ENCODE assay signal across 17 mouse cellular contexts in the genomic region with DNA sequence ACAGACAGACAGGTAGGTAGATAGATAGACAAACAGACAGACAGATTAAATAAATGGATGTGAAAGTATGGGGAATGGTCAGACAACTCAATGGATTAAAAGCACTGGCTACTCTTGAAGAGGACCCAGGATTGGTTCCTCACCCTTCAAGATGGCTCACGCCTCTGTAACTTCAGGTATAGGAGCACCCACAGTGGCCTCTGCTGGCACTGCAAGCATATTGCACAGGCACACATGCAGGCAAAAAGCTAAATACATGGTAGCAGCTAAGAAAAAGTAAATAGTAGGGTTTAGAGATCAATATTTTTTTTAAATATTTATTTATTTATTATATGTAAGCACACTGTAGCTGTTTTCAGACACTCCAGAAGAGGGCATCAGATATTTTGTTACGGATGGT. TPM values are rescaled to one million over a fixed set of nuclear protein-coding genes. Genes with fewer than 3 reads are reported as not detected.
A peak's percentile ranks its signal among the peaks of the same experiment; 100 is the strongest.
DNase-seq lines count a peak whose midpoint lies in the region; ATAC-seq and TF ChIP-seq lines count a peak whose summit lies in the region.
"Had no signal": no experiment of that assay in that cellular context is flagged by ENCODE, and none has a peak within 500 bp of the region (broad histone marks: within the 10 kb centered on the region; RNA-seq: fewer than 3 reads in every experiment).

No protein-coding gene starts in this region.

- DNase-seq in gastrocnemius, adult 2 months: no peak
- no peak for DNase-seq in gastrocnemius, postnatal 4 days (ENCODE audit: low spot score in 2 of 2)
- DNase-seq in lung, embryonic 14.5 days: no peak
- no peak for DNase-seq in lung, postnatal 14 days
- peak; percentile 59 for DNase-seq in MEL (ENCODE audit: low read depth, low spot score)
- no peak for DNase-seq in right cerebral cortex, postnatal 10 days (ENCODE audit: low spot score in 2 of 2)
- no peak for DNase-seq in adrenal gland, postnatal 10 days
- DNase-seq: cerebellum, adult 18-20 months; kidney, postnatal 10 days; liver, embryonic 13.5 days; right cerebral cortex, postnatal 4 days had no signal

- ATAC-seq in lung, embryonic 14.5 days (ENCODE audit: insufficient read depth): no peak
- ATAC-seq in megakaryocyte progenitor cell, adult 5-6 weeks (replicated peaks; ENCODE audit: poor library complexity): peak; percentile 66

- H3K79me2 ChIP-seq in MEL (ENCODE audit: control insufficient read depth, insufficient read depth, low read length, poor library complexity): peaks cover 58% of the 10 kb centered on the region

- intact Hi-C loops in gastrocnemius, adult 2 months (cut with DNase I): no loop called here

- TF ChIP-seq POLR2A in MEL (IDR thresholded peaks at IDR 0.05; ENCODE audit: control insufficient read depth in 1 of 2, insufficient read depth in 1 of 2, low read depth in 1 of 2, low read length in 2 of 2, poor library complexity in 1 of 2): no peak

- no peaks in the 10 kb centered on the region for H3K27me3 ChIP-seq in lung, embryonic 14.5 days (ENCODE audit: insufficient read depth, low read length)
- no peaks in the 10 kb centered on the region for H3K27me3 ChIP-seq in MEL (ENCODE audit: control insufficient read depth in 1 of 2, insufficient read depth in 2 of 2, low read length in 2 of 2)
- H3K27me3 ChIP-seq: embryonic facial prominence, embryonic 15.5 days; hindbrain, embryonic 13.5 days; liver, embryonic 13.5 days; midbrain, embryonic 12.5 days; neural tube, embryonic 13.5 days had no signal

- H3K27ac ChIP-seq in gastrocnemius, adult 2 months: no peak overlapping the region
- H3K27ac ChIP-seq in lung, embryonic 14.5 days (ENCODE audit: low read depth): no peak overlapping the region
- H3K27ac ChIP-seq in MEL (ENCODE audit: control insufficient read depth, low read depth, low read length): no peak overlapping the region
- H3K27ac ChIP-seq: embryonic facial prominence, embryonic 15.5 days; heart, embryonic 10.5 days; hindbrain, embryonic 13.5 days; liver, embryonic 13.5 days; midbrain, embryonic 12.5 days; neural tube, embryonic 13.5 days had no signal

- 99% methylated on average over 2 of the region's 2 CpGs for WGBS in lung, embryonic 14.5 days

- H3K36me3 ChIP-seq in lung, embryonic 14.5 days (ENCODE audit: insufficient read depth): peaks cover 27% of the 10 kb centered on the region
- peaks cover 0 to 10% of the 10 kb centered on the region in 2 experiments; a peak in 2 of 4 replicates for H3K36me3 ChIP-seq in MEL (ENCODE audit: control insufficient read depth in 1 of 2, insufficient read depth in 2 of 2, low read length in 2 of 2)

- H3K9ac ChIP-seq in lung, embryonic 14.5 days: no peak overlapping the region
- H3K9ac ChIP-seq in MEL (ENCODE audit: control insufficient read depth, low read depth, low read length, poor library complexity, severe bottlenecking): no peak overlapping the region
- H3K9ac ChIP-seq: embryonic facial prominence, embryonic 15.5 days; hindbrain, embryonic 13.5 days; liver, embryonic 13.5 days; midbrain, embryonic 12.5 days; neural tube, embryonic 13.5 days had no signal

- TF ChIP-seq EP300 in MEL (IDR thresholded peaks at IDR 0.05; ENCODE audit: low read depth in 1 of 2, low read length in 2 of 2): no peak

- no peak overlapping the region for H3K4me3 ChIP-seq in gastrocnemius, adult 2 months
- H3K4me3 ChIP-seq in lung, embryonic 14.5 days (ENCODE audit: low read depth, low read length): no peak overlapping the region
- no peak overlapping the region for H3K4me3 ChIP-seq in MEL (ENCODE audit: control insufficient read depth in 1 of 2, insufficient read depth in 1 of 2, low read depth in 2 of 2, low read length in 2 of 2)
- H3K4me3 ChIP-seq: embryonic facial prominence, embryonic 15.5 days; heart, embryonic 10.5 days; hindbrain, embryonic 13.5 days; liver, embryonic 13.5 days; midbrain, embryonic 12.5 days; neural tube, embryonic 13.5 days had no signal

- H3K9me3 ChIP-seq in lung, embryonic 14.5 days (ENCODE audit: low read depth, low read length): no peaks in the 10 kb centered on the region
- H3K9me3 ChIP-seq in MEL (replicated peaks; ENCODE audit: insufficient read depth, low read length): no peaks in the 10 kb centered on the region
- H3K9me3 ChIP-seq: embryonic facial prominence, embryonic 15.5 days; heart, embryonic 10.5 days; hindbrain, embryonic 13.5 days; liver, embryonic 13.5 days; midbrain, embryonic 12.5 days; neural tube, embryonic 13.5 days had no signal

- TF ChIP-seq RAD21 in MEL (IDR thresholded peaks at IDR 0.05; ENCODE audit: low read depth, low read length): no peak

- H3K4me1 ChIP-seq in lung, embryonic 14.5 days (ENCODE audit: insufficient read depth): no peaks in the 10 kb centered on the region
- no peaks in the 10 kb centered on the region for H3K4me1 ChIP-seq in MEL (ENCODE audit: control insufficient read depth in 1 of 2, insufficient read depth in 2 of 2, low read length in 2 of 2)

- TF ChIP-seq CTCF in gastrocnemius, adult 2 months (IDR thresholded peaks at IDR 0.05): peak; percentile 31
- peak; percentile 46 for TF ChIP-seq CTCF in lung, embryonic 14.5 days (IDR thresholded peaks at IDR 0.05; ENCODE audit: low read depth)
- peak; percentile 20 to 56 (median 55); a peak in 5 of 6 replicates for TF ChIP-seq CTCF in MEL (IDR thresholded peaks at IDR 0.05 in 2 of 3, conservative IDR thresholded peaks at IDR 0.05 in 1 of 3; ENCODE audit: control insufficient read depth in 1 of 3, insufficient read depth in 1 of 3, low read depth in 2 of 3, low read length in 3 of 3, poor library complexity in 1 of 3, severe bottlenecking in 1 of 3)

- H3K4me2 ChIP-seq in lung, embryonic 14.5 days: no peak overlapping the region
- H3K4me2 ChIP-seq: embryonic facial prominence, embryonic 15.5 days; hindbrain, embryonic 13.5 days; liver, embryonic 13.5 days; midbrain, embryonic 12.5 days; neural tube, embryonic 13.5 days had no signal

TF ChIP-seq in MEL, 35 proteins besides CTCF, POLR2A, EP300 and RAD21:
- TF ChIP-seq GATA1 (IDR thresholded peaks at IDR 0.05; ENCODE audit: low read depth, low read length) (peak; percentile 40; the same call in 1 of the 2 replicates), SMC3 (IDR thresholded peaks at IDR 0.05; ENCODE audit: low read depth, low read length) (peak; percentile 23; the same call in 1 of the 2 replicates), RCOR1 (IDR thresholded peaks at IDR 0.05; ENCODE audit: low read depth, low read length) (no peak)

RNA-seq across cellular contexts. Expression of a gene that starts 23.0 kb away (rescaled TPM):
- 10 to 100 TPM; 22.4 to 24.2 TPM for total RNA-seq in gastrocnemius, adult 2 months (2021)
- 10 to 100 TPM; 41.5 to 45.7 TPM for total RNA-seq in gastrocnemius, postnatal 4 days (2021)
- polyA plus RNA-seq in lung, embryonic 14.5 days (2014; fragmentation: Nextera tagmentation; extraction: Ambion mirVana): 40.6 and 41.7 TPM in 2 replicates
- 27.5 and 31.2 TPM in 2 replicates for total RNA-seq in MEL (2012; rRNA removed)
- polyA plus RNA-seq in MEL (2012; ENCODE audit: insufficient read depth in 1 of 2, insufficient read length in 2 of 2, low read depth in 1 of 2, low replicate concordance in 2 of 2, missing spikeins in 1 of 2): 10 to 100 TPM; 52.7 to 55.4 TPM
- 58.9 and 63.3 TPM in 2 replicates for total RNA-seq in megakaryocyte progenitor cell, adult 5-6 weeks (2015)
- 36.5 and 43.6 TPM in 2 replicates for total RNA-seq in megakaryocyte progenitor cell, adult 5-6 weeks (2017)
- total RNA-seq in adrenal gland, postnatal 10 days (2021): 10 to 100 TPM; 33.6 to 42.5 TPM
